Mouse (Mus musculus): ENCODE measurements around the gene Ift80.

GRCm38 (mm10) chr3:69044167-69044591 is 39.8 kb upstream of the Ift80 start:
- TF ChIP-seq HCFC1 (IDR thresholded peaks at IDR 0.05; ENCODE audit: borderline replicate concordance, insufficient read depth, low read length) (peak; percentile 39; the same call in 1 of the 2 replicates), CHD2 (IDR thresholded peaks at IDR 0.05; ENCODE audit: low read depth, low read length) (no peak), ZC3H11A (IDR thresholded peaks at IDR 0.05; ENCODE audit: borderline replicate concordance, low read depth, low read length) (no peak), MAFK (IDR thresholded peaks at IDR 0.05; ENCODE audit: insufficient read depth, low read depth, low read length) (no peak), ZNF384 (IDR thresholded peaks at IDR 0.05; ENCODE audit: low read depth, low read length) (no peak)

Measured in ES-E14 (cell line).